Mouse (Mus musculus) MEL-GATA-1-ER (cell line): Measurements from ENCODE around the gene Tmem107.

Experiments used
- DNase-seq: peaks from one replicate; pipeline ENCODE4 v3.0.0-alpha.2; 2012; ENCODE audit warnings: low read depth; ENCODE audit errors: extremely low read depth

The Tmem107 gene

GRCm38 (mm10) chr11:69073951-69074775, 3.6 kb downstream of the Tmem107 start:
- DNase-seq: no peak

- no peak for DNase-seq
Observed at GRCm38 (mm10) chr11:69074776-69075069, 4.1 kb downstream of the Tmem107 start.

DNA sequence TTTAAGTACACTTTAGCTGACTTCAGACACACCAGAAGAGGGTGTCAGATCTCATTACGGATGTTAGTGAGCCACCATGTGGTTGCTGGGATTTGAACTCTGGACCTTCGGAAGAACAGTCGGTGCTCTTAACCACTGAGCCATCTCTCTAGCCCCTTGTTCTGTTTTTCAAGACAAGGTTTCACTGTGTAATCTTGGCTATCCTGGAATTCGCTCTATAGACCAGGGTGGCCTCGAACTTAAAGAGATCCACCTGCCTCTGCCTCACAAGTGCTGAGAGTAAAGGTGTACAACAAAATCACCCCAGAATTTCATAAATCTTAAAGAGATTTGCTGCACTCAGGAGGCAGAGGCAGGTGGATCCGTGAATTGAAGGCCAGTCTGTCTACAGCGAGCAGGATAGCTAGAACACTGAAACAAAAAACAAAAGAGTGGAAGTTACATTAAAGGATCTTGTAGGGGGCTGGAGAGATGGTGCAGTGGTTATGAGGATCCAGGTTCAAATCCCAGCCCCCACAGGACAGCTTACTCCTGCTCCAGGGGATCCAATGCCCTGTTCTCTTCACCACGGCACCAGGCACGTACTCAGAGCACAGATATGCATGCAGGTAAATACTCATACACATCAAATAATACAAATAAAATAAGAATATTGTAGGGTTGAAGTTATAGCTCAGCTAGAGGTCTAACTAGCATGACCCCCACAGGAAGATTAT, 5.3 kb downstream of the Tmem107 start:
- no peak for DNase-seq

GRCm38 (mm10) chr11:69076572-69076971, 6.0 kb downstream of the Tmem107 start:
- no peak for DNase-seq

GRCm38 (mm10) chr11:69077316-69077715, 6.7 kb downstream of the Tmem107 start:
- DNase-seq: no peak

DNA sequence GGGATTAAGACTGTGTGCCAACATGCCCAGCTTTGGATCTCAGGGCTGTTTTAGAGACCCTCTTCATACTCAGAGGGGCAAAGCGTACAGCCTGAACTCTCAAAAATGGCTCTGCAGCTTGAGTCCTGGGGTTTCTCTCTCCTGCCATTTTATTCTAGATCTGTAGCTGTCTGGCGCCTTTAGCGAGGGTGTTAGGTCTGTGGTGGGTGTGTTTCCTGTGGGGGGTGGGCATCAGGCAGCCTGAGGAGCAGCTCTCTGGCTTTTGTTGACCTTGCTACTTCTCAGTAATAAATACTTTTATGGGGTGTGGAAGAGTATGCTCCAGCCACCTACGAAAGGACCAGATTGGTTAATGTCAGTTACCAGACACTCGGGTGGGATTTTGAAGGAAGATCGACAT, 7.4 kb downstream of the Tmem107 start:
- DNase-seq: no peak

- no peak for DNase-seq
Observed at GRCm38 (mm10) chr11:69078805-69079438, 8.3 kb downstream of the Tmem107 start.

- no peak for DNase-seq
Observed at GRCm38 (mm10) chr11:69080102-69080854, 9.7 kb downstream of the Tmem107 start.

DNA sequence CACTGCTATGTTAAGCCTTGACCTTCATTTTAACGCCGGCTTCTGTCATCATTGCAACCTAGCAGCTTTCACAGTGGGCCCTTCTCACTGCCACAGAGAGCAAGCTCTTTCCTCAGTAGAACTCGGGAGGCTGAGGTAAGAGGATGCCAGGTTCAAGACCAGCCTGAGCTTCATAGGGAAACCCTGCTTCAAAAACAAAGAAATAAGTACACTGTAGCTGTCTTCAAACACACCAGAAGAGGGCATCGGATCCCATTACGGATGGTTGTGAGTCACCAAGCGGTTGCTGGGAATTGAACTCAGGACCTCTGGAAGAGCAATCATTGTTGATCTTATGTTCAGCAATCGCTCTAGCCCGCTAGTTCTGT, 10.2 kb downstream of the Tmem107 start:
- no peak for DNase-seq

- DNase-seq: no peak
Observed at GRCm38 (mm10) chr11:69081613-69082012, 11.0 kb downstream of the Tmem107 start.

GRCm38 (mm10) chr11:69085608-69086007, 15.0 kb downstream of the Tmem107 start:
- DNase-seq: no peak

GRCm38 (mm10) chr11:69086390-69086789, 15.8 kb downstream of the Tmem107 start:
- DNase-seq: no peak

DNA sequence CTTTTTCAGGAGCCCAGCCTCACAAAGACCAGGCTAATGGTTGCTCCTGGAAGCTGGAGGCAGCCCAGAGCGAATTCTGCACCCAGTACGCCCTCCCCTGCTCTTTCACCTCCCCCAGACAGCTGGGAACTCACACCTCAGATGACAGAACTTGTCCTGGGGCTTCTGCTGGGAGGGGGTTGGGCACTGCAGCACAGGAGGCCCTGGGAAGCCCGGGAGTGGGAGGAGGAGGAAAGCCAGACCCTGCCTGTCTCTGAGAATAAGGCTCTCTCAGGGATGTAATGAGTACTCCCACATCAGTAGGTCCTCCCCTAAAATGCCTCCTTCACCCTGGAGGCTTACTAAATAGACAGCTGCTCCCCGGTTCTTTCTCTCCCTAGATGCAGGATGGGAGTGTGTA, 16.5 kb downstream of the Tmem107 start:
- no peak for DNase-seq

DNA sequence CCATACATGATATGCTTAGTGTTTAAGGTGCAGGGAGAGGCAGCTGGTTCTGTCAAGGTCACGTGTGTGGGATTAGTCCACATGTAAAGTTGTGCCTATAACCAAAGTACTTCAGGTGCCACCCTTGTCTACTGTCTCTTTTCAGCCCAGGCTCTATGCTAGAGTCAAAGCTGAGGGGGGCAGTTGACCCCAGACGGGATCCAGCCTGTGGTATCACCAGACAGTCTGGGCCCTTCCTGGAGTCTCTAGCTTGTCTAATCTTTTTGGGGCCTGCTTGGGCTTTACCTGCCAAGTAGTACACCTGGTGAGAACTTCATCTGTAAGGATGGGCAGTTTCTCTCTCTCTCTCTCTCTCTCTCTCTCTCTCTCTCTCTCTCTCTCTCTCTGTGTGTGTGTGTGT, 17.0 kb downstream of the Tmem107 start:
- DNase-seq: no peak

- no peak for DNase-seq
Observed at GRCm38 (mm10) chr11:69088103-69088855, 17.7 kb downstream of the Tmem107 start, which contains the start of gene Vamp2. TSS of gene Vamp2 (plus strand) at chr11:69088490.

DNA sequence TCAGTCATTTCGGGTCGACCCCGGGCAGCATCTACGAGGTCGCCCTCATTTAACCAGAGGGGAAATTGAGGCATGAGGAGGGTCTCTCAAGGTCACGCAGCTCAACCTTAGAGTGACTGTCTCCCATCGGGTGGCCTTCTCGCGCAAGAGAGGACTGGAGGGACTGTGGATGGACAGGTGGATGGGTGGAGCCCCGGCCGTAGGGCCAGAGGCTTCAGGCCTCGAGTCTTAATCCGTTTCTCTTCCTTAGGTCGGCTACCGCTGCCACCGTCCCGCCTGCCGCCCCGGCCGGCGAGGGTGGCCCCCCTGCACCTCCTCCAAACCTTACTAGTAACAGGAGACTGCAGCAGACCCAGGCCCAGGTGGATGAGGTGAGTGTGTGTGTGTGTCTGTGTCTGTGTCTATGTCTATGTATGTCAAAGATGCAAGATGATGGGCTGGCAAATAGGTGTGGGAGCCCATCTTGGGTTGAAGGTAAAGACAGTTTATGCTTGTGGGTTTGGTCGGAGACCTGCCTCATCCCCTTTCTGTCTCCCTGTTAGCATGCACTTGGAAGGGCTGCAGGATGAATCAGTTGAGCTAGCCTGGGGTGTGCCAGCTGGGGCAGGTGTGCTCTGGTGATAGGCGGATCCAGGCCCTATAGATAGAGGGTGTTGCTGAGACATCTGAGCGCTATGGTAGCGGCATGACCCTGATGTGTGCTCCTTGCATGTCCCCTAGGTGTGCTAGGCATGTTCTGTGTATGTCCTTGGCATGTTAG, 18.4 kb downstream of the Tmem107 start:
- no peak for DNase-seq

GRCm38 (mm10) chr11:69089616-69090290, 19.1 kb downstream of the Tmem107 start:
- DNase-seq: no peak

DNA sequence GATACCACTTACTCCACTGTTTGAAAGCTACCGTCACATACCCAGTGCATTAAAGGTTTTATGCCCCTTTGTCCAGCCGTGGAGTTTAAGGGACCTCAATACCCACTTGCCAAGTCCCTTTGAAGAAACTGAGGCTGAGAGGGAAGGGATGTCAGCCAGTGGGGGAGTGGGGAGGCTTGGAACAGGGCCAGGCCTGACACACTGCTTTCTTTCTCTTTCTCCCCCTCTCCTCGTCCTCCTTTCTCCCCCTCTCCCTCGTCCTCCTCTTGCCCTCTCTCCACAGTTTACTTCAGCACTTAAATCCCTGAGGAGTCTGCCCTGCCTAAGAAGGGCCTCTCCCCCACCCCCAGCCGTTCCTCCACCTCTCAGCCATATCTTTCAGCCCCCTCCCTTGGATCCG, 19.8 kb downstream of the Tmem107 start:
- no peak for DNase-seq

DNA sequence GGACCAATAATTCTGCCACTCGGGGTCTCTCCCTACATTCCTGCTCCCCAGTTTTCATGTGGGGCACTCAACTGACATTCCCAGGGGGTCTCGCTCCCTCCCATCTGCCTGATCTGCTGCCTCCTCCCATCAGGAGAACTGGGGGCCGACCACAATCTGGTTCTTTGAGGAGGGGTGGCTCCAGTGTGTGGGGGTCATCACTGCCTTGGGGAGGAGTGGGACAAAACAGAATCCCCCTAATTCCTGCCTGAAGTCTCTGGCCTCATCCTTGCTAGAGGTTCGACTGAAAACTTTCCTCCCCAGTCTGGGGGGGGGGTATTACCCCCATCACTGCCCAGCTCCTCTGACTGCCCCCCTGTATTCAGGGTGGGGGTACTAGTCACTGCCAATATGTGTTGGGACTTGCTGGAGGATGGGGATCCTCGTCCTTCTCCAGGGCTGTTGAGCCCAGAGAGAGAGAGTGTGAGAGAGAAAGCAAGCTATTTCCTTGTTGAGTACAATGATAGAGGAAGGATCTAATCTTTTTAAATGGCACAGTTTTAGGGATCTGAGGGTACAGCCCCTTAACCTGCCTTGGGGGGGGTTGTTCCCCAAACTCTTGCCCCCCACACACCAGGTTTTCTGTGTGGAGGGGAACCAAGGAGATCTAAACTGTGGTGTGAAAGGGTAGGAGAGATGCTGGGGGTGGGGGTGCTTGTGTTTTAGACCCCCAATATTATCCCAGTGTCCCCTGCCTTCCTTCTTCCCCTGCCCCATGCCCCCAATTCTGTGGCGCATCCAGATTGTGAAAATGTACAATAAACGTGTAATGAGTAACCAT, 21.2 kb downstream of the Tmem107 start:
- no peak for DNase-seq
